Mouse (Mus musculus): ENCODE results near the gene Cav2.

GRCm38 (mm10) chr6:17251958-17252357 lies 29.0 kb upstream of the Cav2 start:
- TF ChIP-seq CTCF (IDR thresholded peaks at IDR 0.05; ENCODE audit: low read depth) (no peak), EP300 (IDR thresholded peaks at IDR 0.05; ENCODE audit: low read depth) (no peak)

Measured in heart, postnatal 0 days (tissue).